ENCODE assay signal across 23 mouse cellular contexts in the genomic region with DNA sequence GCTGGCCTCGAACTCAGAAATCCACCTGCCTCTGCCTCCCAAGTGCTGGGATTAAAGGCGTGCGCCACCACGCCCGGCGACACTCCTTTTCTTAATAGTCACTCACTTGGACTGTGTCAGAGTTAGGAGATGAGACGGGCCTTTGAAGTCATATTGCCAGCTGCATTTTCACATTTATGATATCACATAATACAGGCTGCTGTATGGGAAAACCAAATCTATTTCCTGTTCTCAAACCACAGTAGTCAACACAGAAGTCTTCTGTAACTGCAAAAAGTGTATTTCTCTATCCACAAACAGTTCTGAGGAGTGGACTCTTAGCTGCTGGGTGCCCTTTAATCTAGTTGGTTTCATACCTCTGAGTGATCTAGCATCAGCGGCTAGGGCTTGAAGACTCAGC. TPM values are rescaled to one million over a fixed set of nuclear protein-coding genes. Genes with fewer than 3 reads are reported as not detected.
DNase-seq lines count a peak whose midpoint lies in the region; ATAC-seq and TF ChIP-seq lines count a peak whose summit lies in the region.
"Had no signal": no experiment of that assay in that cellular context is flagged by ENCODE, and none has a peak within 500 bp of the region (broad histone marks: within the 10 kb centered on the region; RNA-seq: fewer than 3 reads in every experiment).

No protein-coding gene starts in this region.

- WGBS in thymus, adult 2 months: 6% methylated on average over 8 of the region's 8 CpGs
- 78% methylated on average over 8 of the region's 8 CpGs for WGBS in small intestine, adult 2 months
- 94% methylated on average over 8 of the region's 8 CpGs for WGBS in intestine, embryonic 15.5 days
- 96% methylated on average over 7 of the region's 8 CpGs for WGBS in midbrain, embryonic 16.5 days

- H3K9me3 ChIP-seq in intestine, embryonic 15.5 days: no peaks in the 10 kb centered on the region
- no peaks in the 10 kb centered on the region for H3K9me3 ChIP-seq in midbrain, embryonic 16.5 days (replicated peaks; ENCODE audit: control insufficient read depth, low read length, poor library complexity, severe bottlenecking)
- H3K9me3 ChIP-seq: limb, embryonic 10.5 days; midbrain, embryonic 12.5 days had no signal

- H3K27ac ChIP-seq in thymus, adult 2 months (ENCODE audit: control insufficient read depth, insufficient read depth, low read length): peak overlapping the region; percentile 92
- peak overlapping the region; percentile 32; the same call in 1 of the 2 replicates for H3K27ac ChIP-seq in small intestine, adult 2 months (ENCODE audit: insufficient read depth, low read depth, low read length)
- no peak overlapping the region for H3K27ac ChIP-seq in intestine, embryonic 15.5 days
- no peak overlapping the region for H3K27ac ChIP-seq in midbrain, embryonic 16.5 days (ENCODE audit: low read length)
- H3K27ac ChIP-seq: kidney, postnatal 0 days; limb, embryonic 10.5 days; macrophage; midbrain, embryonic 12.5 days; neural tube, embryonic 13.5 days had no signal

- H3K4me1 ChIP-seq in thymus, adult 2 months (replicated peaks; ENCODE audit: control insufficient read depth, insufficient read depth, low read length): peaks cover 20% of the 10 kb centered on the region
- peaks cover 16% of the 10 kb centered on the region; the same call in 1 of the 2 replicates for H3K4me1 ChIP-seq in small intestine, adult 2 months (ENCODE audit: control insufficient read depth, insufficient read depth, insufficient read length, low read length)
- peaks cover 7% of the 10 kb centered on the region; the same call in 1 of the 2 replicates for H3K4me1 ChIP-seq in intestine, embryonic 15.5 days (replicated peaks)
- H3K4me1 ChIP-seq in midbrain, embryonic 16.5 days (ENCODE audit: control insufficient read depth, insufficient read depth, low read length): 0 out of 2 replicates have a peak, but pooled peaks cover 2% of the 10 kb centered on the region
- H3K4me1 ChIP-seq: limb, embryonic 10.5 days had no signal

- no peaks in the 10 kb centered on the region for H3K27me3 ChIP-seq in thymus, adult 2 months (ENCODE audit: control insufficient read depth, insufficient read depth, low read length)
- H3K27me3 ChIP-seq in small intestine, adult 2 months (ENCODE audit: control insufficient read depth, insufficient read depth, low read length): no peaks in the 10 kb centered on the region
- H3K27me3 ChIP-seq in intestine, embryonic 15.5 days (replicated peaks): no peaks in the 10 kb centered on the region
- H3K27me3 ChIP-seq in midbrain, embryonic 16.5 days (ENCODE audit: control insufficient read depth, insufficient read depth, low read depth, low read length): no peaks in the 10 kb centered on the region
- H3K27me3 ChIP-seq: midbrain, embryonic 12.5 days; neural tube, embryonic 13.5 days had no signal

- H3K4me2 ChIP-seq in intestine, embryonic 15.5 days (replicated peaks): no peak overlapping the region
- no peak overlapping the region for H3K4me2 ChIP-seq in midbrain, embryonic 16.5 days (ENCODE audit: low read length)
- H3K4me2 ChIP-seq: midbrain, embryonic 12.5 days; neural tube, embryonic 13.5 days had no signal

- no peak for ATAC-seq in intestine, embryonic 15.5 days
- no peak for ATAC-seq in midbrain, embryonic 16.5 days
- ATAC-seq: hindbrain, embryonic 16.5 days; lung, postnatal 0 days had no signal

- no peak overlapping the region for H3K4me3 ChIP-seq in thymus, adult 2 months (ENCODE audit: control insufficient read depth, insufficient read depth, low read length)
- no peak overlapping the region for H3K4me3 ChIP-seq in small intestine, adult 2 months (ENCODE audit: low read depth, low read length)
- no peak overlapping the region for H3K4me3 ChIP-seq in intestine, embryonic 15.5 days (replicated peaks)
- H3K4me3 ChIP-seq in midbrain, embryonic 16.5 days (ENCODE audit: low read depth, low read length): no peak overlapping the region
- H3K4me3 ChIP-seq: limb, embryonic 10.5 days; midbrain, embryonic 12.5 days; neural tube, embryonic 13.5 days had no signal

- TF ChIP-seq POLR2A in thymus, adult 2 months (IDR thresholded peaks at IDR 0.05; ENCODE audit: control insufficient read depth, extremely low read depth, insufficient read depth, low read length, poor library complexity): no peak
- no peak for TF ChIP-seq POLR2A in small intestine, adult 2 months (IDR thresholded peaks at IDR 0.05; ENCODE audit: low read depth, low read length)

- DNase-seq in thymus, adult 2 months: no peak
- no peak for DNase-seq in thymus, postnatal 4 days
- DNase-seq in CD8-positive naive resting alpha-beta T cell, adult 2 months (ENCODE audit: low read depth in 2 of 2, low spot score in 2 of 2): peak; percentile 21 to 46
- DNase-seq in induced T-regulatory cell, adult 2 months (ENCODE audit: low read depth): peak; percentile 38
- DNase-seq in right cerebral cortex, postnatal 4 days: no peak
- DNase-seq: adrenal gland, postnatal 36 days; cerebellum, adult 9-11 months; gastrocnemius, postnatal 36 days; heart, postnatal 4 days; kidney, adult 11 months; liver; retina, postnatal 1 day; right cerebral cortex, postnatal 25 days had no signal

- peaks cover 6% of the 10 kb centered on the region for H3K36me3 ChIP-seq in thymus, adult 2 months (ENCODE audit: control insufficient read depth, insufficient read depth, low read length)
- H3K36me3 ChIP-seq in small intestine, adult 2 months (ENCODE audit: control insufficient read depth, insufficient read depth, low read length): peaks cover 4% of the 10 kb centered on the region; the same call in 1 of the 2 replicates
- 0 out of 2 replicates have a peak, but pooled peaks cover 4% of the 10 kb centered on the region for H3K36me3 ChIP-seq in intestine, embryonic 15.5 days
- H3K36me3 ChIP-seq in midbrain, embryonic 16.5 days (ENCODE audit: control insufficient read depth, insufficient read depth, low read length): peaks cover 4% of the 10 kb centered on the region; the same call in 1 of the 2 replicates

- no peak overlapping the region for H3K9ac ChIP-seq in intestine, embryonic 15.5 days
- H3K9ac ChIP-seq in midbrain, embryonic 16.5 days (ENCODE audit: low read depth, low read length): no peak overlapping the region
- H3K9ac ChIP-seq: midbrain, embryonic 12.5 days; neural tube, embryonic 13.5 days had no signal

- TF ChIP-seq CTCF in thymus, adult 2 months (IDR thresholded peaks at IDR 0.05; ENCODE audit: borderline replicate concordance, control insufficient read depth, extremely low read depth, insufficient read depth, low read length, poor library complexity): no peak
- TF ChIP-seq CTCF in small intestine, adult 2 months (IDR thresholded peaks at IDR 0.05; ENCODE audit: extremely low read depth, insufficient read length, insufficient replicate concordance, low read depth, low read length): no peak

RNA-seq across cellular contexts. Expression of gene Wdr20, which starts 21.2 kb away (rescaled TPM):
- 29.9 and 31.7 TPM in 2 replicates for polyA plus RNA-seq in thymus, adult 2 months (2012; rRNA removed)
- 6.1 and 15.5 TPM in 2 replicates for polyA plus RNA-seq in small intestine, adult 2 months (2012; rRNA removed)
- polyA plus RNA-seq in intestine, embryonic 15.5 days (2015; fragmentation: Nextera tagmentation; extraction: Ambion mirVana): 19.8 and 21.7 TPM in 2 replicates
- 23.4 and 24.3 TPM in 2 replicates for polyA plus RNA-seq in midbrain, embryonic 16.5 days (2015; fragmentation: Nextera tagmentation; extraction: Ambion mirVana)

RNA-seq across cellular contexts. Expression of gene Hsp90aa1, which starts 56.4 kb away (rescaled TPM):
- 168 and 181 TPM in 2 replicates for polyA plus RNA-seq in thymus, adult 2 months (2012; rRNA removed)
- polyA plus RNA-seq in small intestine, adult 2 months (2012; rRNA removed): 21.0 and 23.2 TPM in 2 replicates
- 887 and 955 TPM in 2 replicates for polyA plus RNA-seq in intestine, embryonic 15.5 days (2015; fragmentation: Nextera tagmentation; extraction: Ambion mirVana)
- polyA plus RNA-seq in midbrain, embryonic 16.5 days (2015; fragmentation: Nextera tagmentation; extraction: Ambion mirVana): 1,533 and 1,562 TPM in 2 replicates

Comparison
In these comparisons a context has a peak if more than half of its experiments do, and no peak if none do; other contexts are left out.
1. DNase-seq: peak in CD8-positive naive resting alpha-beta T cell, adult 2 months (2 of 2) and induced T-regulatory cell, adult 2 months (single experiment); none in thymus, adult 2 months (single experiment), thymus, postnatal 4 days (single experiment) and right cerebral cortex, postnatal 4 days (single experiment).
2. H3K27ac ChIP-seq: peak in thymus, adult 2 months (single experiment) and small intestine, adult 2 months (single experiment); none in intestine, embryonic 15.5 days (single experiment) and midbrain, embryonic 16.5 days (single experiment).